In genomic region chr1:181848210-181848609, GRCm38 (mm10) we compare ENCODE assay signal across 18 mouse cellular contexts. TPM values are rescaled to one million over a fixed set of nuclear protein-coding genes. Genes with fewer than 3 reads are reported as not detected.
A peak's percentile ranks its signal among the peaks of the same experiment; 100 is the strongest.
DNase-seq lines count a peak whose midpoint lies in the region; ATAC-seq lines count a peak whose summit lies in the region.
"Had no signal": no experiment of that assay in that cellular context is flagged by ENCODE, and none has a peak within 500 bp of the region (broad histone marks: within the 10 kb centered on the region; RNA-seq: fewer than 3 reads in every experiment).

No protein-coding gene starts in this region.

- H3K4me2 ChIP-seq in lung, embryonic 16.5 days (ENCODE audit: low read depth, low read length): no peak overlapping the region
- H3K4me2 ChIP-seq in limb, embryonic 13.5 days (replicated peaks): no peak overlapping the region
- no peak overlapping the region for H3K4me2 ChIP-seq in liver, embryonic 11.5 days
- H3K4me2 ChIP-seq: forebrain, embryonic 13.5 days; heart, embryonic 12.5 days; hindbrain, embryonic 15.5 days had no signal

- intact Hi-C loops in heart, postnatal 25 days (cut with DNase I): no loop called here

- WGBS in lung, embryonic 16.5 days: 38% methylated on average over 1 of the region's 1 CpGs
- 66% methylated on average over 1 of the region's 1 CpGs for WGBS in limb, embryonic 13.5 days
- WGBS in liver, embryonic 11.5 days: 82% methylated on average over 1 of the region's 1 CpGs

- H3K9me3 ChIP-seq in lung, embryonic 16.5 days (ENCODE audit: control insufficient read depth, low read length): no peaks in the 10 kb centered on the region
- no peaks in the 10 kb centered on the region for H3K9me3 ChIP-seq in limb, embryonic 13.5 days
- H3K9me3 ChIP-seq in liver, embryonic 11.5 days (ENCODE audit: control insufficient read depth, low read length): no peaks in the 10 kb centered on the region
- H3K9me3 ChIP-seq: embryonic facial prominence, embryonic 10.5 days; forebrain, embryonic 13.5 days; heart, embryonic 12.5 days; hindbrain, embryonic 15.5 days had no signal

- no peak overlapping the region for H3K4me3 ChIP-seq in lung, embryonic 16.5 days (ENCODE audit: low read length)
- H3K4me3 ChIP-seq in limb, embryonic 13.5 days: no peak overlapping the region
- no peak overlapping the region for H3K4me3 ChIP-seq in liver, embryonic 11.5 days (ENCODE audit: low read depth, low read length)
- H3K4me3 ChIP-seq: embryonic facial prominence, embryonic 10.5 days; forebrain, embryonic 13.5 days; heart, embryonic 12.5 days; hindbrain, embryonic 15.5 days had no signal

- no peaks in the 10 kb centered on the region for H3K27me3 ChIP-seq in lung, embryonic 16.5 days (ENCODE audit: control insufficient read depth, insufficient read depth, low read depth, low read length)
- 0 out of 2 replicates have a peak, but pooled peaks cover 3% of the 10 kb centered on the region for H3K27me3 ChIP-seq in limb, embryonic 13.5 days
- H3K27me3 ChIP-seq in liver, embryonic 11.5 days (replicated peaks; ENCODE audit: control insufficient read depth, insufficient read depth, low read length): peaks cover 6% of the 10 kb centered on the region; the same call in 1 of the 2 replicates
- H3K27me3 ChIP-seq: forebrain, embryonic 13.5 days; hindbrain, embryonic 15.5 days had no signal

- no peaks in the 10 kb centered on the region for H3K36me3 ChIP-seq in lung, embryonic 16.5 days (ENCODE audit: control insufficient read depth, insufficient read depth, low read length)
- no peaks in the 10 kb centered on the region for H3K36me3 ChIP-seq in limb, embryonic 13.5 days
- no peaks in the 10 kb centered on the region for H3K36me3 ChIP-seq in liver, embryonic 11.5 days (ENCODE audit: control insufficient read depth, insufficient read depth, low read length)
- H3K36me3 ChIP-seq: embryonic facial prominence, embryonic 10.5 days; heart, embryonic 12.5 days; hindbrain, embryonic 15.5 days had no signal

- peak; percentile 52; the same call in 1 of the 2 replicates for ATAC-seq in lung, embryonic 16.5 days (ENCODE audit: low read depth)
- ATAC-seq in limb, embryonic 13.5 days (ENCODE audit: low FRiP score, low read depth): peak; percentile 61; the same call in 1 of the 2 replicates
- ATAC-seq in liver, embryonic 11.5 days (replicated peaks; ENCODE audit: low FRiP score): no peak
- ATAC-seq: forebrain, embryonic 13.5 days; forebrain, postnatal 0 days had no signal

- peaks cover 16% of the 10 kb centered on the region for H3K4me1 ChIP-seq in lung, embryonic 16.5 days (replicated peaks; ENCODE audit: control insufficient read depth, insufficient read depth, low read length)
- peaks cover 26% of the 10 kb centered on the region for H3K4me1 ChIP-seq in limb, embryonic 13.5 days
- H3K4me1 ChIP-seq in liver, embryonic 11.5 days (replicated peaks; ENCODE audit: control insufficient read depth, insufficient read depth, low read length): peaks cover 8% of the 10 kb centered on the region; the same call in 1 of the 2 replicates

- no peak overlapping the region for H3K9ac ChIP-seq in lung, embryonic 16.5 days (ENCODE audit: low read length)
- H3K9ac ChIP-seq in limb, embryonic 13.5 days: no peak overlapping the region
- no peak overlapping the region for H3K9ac ChIP-seq in liver, embryonic 11.5 days (ENCODE audit: low read depth, low read length)
- H3K9ac ChIP-seq: forebrain, embryonic 13.5 days; forebrain, postnatal 0 days; heart, embryonic 12.5 days; hindbrain, embryonic 15.5 days had no signal

- H3K27ac ChIP-seq in lung, embryonic 16.5 days (ENCODE audit: low read length): 0 out of 2 replicates have a peak overlapping the region, but pooled peaks have one; percentile 16
- peak overlapping the region; percentile 29; the same call in 1 of the 2 replicates for H3K27ac ChIP-seq in limb, embryonic 13.5 days
- H3K27ac ChIP-seq in liver, embryonic 11.5 days (ENCODE audit: low read depth, low read length): no peak overlapping the region
- H3K27ac ChIP-seq: embryonic facial prominence, embryonic 10.5 days; forebrain, embryonic 13.5 days; hindbrain, embryonic 15.5 days had no signal

- DNase-seq in heart, adult 11 months: peak; percentile 55
- no peak for DNase-seq in heart, postnatal 25 days (ENCODE audit: low spot score)
- no peak for DNase-seq in lung, postnatal 36 days
- no peak for DNase-seq in right cerebral cortex, postnatal 10 days (ENCODE audit: low spot score in 2 of 2)
- DNase-seq in liver, embryonic 11.5 days (ENCODE audit: low spot score): no peak
- DNase-seq: adrenal gland, adult 8-10 months; adrenal gland, postnatal 36 days; cerebellum, adult 2 months; cerebellum, postnatal 10 days; forebrain, postnatal 0 days; gastrocnemius, postnatal 14 days; heart, postnatal 36 days had no signal

RNA-seq across cellular contexts. Expression of gene Lbr, which starts 5.4 kb away (rescaled TPM):
- 10 to 100 TPM; 21.9 to 22.0 TPM for total RNA-seq in heart, postnatal 25 days (2021)
- 134 and 139 TPM in 2 replicates for polyA plus RNA-seq in lung, embryonic 16.5 days (2015; fragmentation: Nextera tagmentation; extraction: Ambion mirVana)
- 110 and 114 TPM in 2 replicates for polyA plus RNA-seq in limb, embryonic 13.5 days (2015; fragmentation: Nextera tagmentation; extraction: Ambion mirVana)
- 229 and 276 TPM in 2 replicates for polyA plus RNA-seq in liver, embryonic 11.5 days (2014; fragmentation: Nextera tagmentation; extraction: Ambion mirVana)
